16 mouse cellular contexts compared by ENCODE assay signal in genomic region chr10:35711792-35712191, GRCm38 (mm10). TPM values are rescaled to one million over a fixed set of nuclear protein-coding genes. Genes with fewer than 3 reads are reported as not detected.
DNase-seq lines count a peak whose midpoint lies in the region; ATAC-seq and TF ChIP-seq lines count a peak whose summit lies in the region.
"Had no signal": no experiment of that assay in that cellular context is flagged by ENCODE, and none has a peak within 500 bp of the region (broad histone marks: within the 10 kb centered on the region; RNA-seq: fewer than 3 reads in every experiment).

TSS of gene Amd2 (minus strand) at chr10:35711892.

- no peak for TF ChIP-seq POLR2A in heart, adult 2 months (IDR thresholded peaks at IDR 0.05; ENCODE audit: insufficient read depth, low read depth, low read length)
- TF ChIP-seq POLR2A in ES-Bruce4 (IDR thresholded peaks at IDR 0.05; ENCODE audit: insufficient read depth, low read length), result no peak

- no peaks in the 10 kb centered on the region for H3K79me2 ChIP-seq in heart, adult 2 months (replicated peaks; ENCODE audit: control insufficient read depth, insufficient read depth, low read length)

- H3K36me3 ChIP-seq in heart, adult 2 months (ENCODE audit: control insufficient read depth, insufficient read depth, low read length), result no peaks in the 10 kb centered on the region
- H3K36me3 ChIP-seq in heart, embryonic 11.5 days (ENCODE audit: control insufficient read depth, insufficient read depth, low read length), result no peaks in the 10 kb centered on the region
- H3K36me3 ChIP-seq in ES-Bruce4 (ENCODE audit: control insufficient read depth, insufficient read depth, low read length, poor library complexity, severe bottlenecking), result no peaks in the 10 kb centered on the region
- H3K36me3 ChIP-seq in liver, postnatal 0 days (replicated peaks; ENCODE audit: insufficient read depth, low read length), result no peaks in the 10 kb centered on the region
- H3K36me3 ChIP-seq in forebrain, embryonic 15.5 days, result no peaks in the 10 kb centered on the region
- H3K36me3 ChIP-seq: embryonic facial prominence, embryonic 13.5 days; forebrain, embryonic 10.5 days; hindbrain, embryonic 13.5 days; liver, embryonic 12.5 days had no signal

- H3K27me3 ChIP-seq in heart, adult 2 months (ENCODE audit: control insufficient read depth, insufficient read depth, low read length), result no peaks in the 10 kb centered on the region
- H3K27me3 ChIP-seq in heart, embryonic 11.5 days (ENCODE audit: control insufficient read depth, insufficient read depth, low read length), result no peaks in the 10 kb centered on the region
- H3K27me3 ChIP-seq in ES-Bruce4 (ENCODE audit: control insufficient read depth, insufficient read depth, low read length, poor library complexity, severe bottlenecking), result no peaks in the 10 kb centered on the region
- H3K27me3 ChIP-seq in liver, postnatal 0 days (ENCODE audit: insufficient read depth, low read length), result no peaks in the 10 kb centered on the region
- no peaks in the 10 kb centered on the region for H3K27me3 ChIP-seq in forebrain, embryonic 15.5 days
- H3K27me3 ChIP-seq: embryonic facial prominence, embryonic 13.5 days; hindbrain, embryonic 13.5 days; liver, embryonic 12.5 days had no signal

- ATAC-seq in heart, embryonic 11.5 days (replicated peaks; ENCODE audit: insufficient number of reproducible peaks, low FRiP score, low TSS enrichment), result no peak
- ATAC-seq in liver, postnatal 0 days, result no peak
- ATAC-seq in forebrain, embryonic 15.5 days (replicated peaks), result no peak
- ATAC-seq: intestine, postnatal 0 days; liver, embryonic 12.5 days; lung, postnatal 0 days had no signal

- no peaks in the 10 kb centered on the region for H3K4me1 ChIP-seq in heart, adult 2 months (ENCODE audit: control insufficient read depth, insufficient read depth, low read length)
- H3K4me1 ChIP-seq in heart, embryonic 11.5 days (ENCODE audit: control insufficient read depth, insufficient read depth, low read length), result no peaks in the 10 kb centered on the region
- H3K4me1 ChIP-seq in ES-Bruce4 (ENCODE audit: control insufficient read depth, insufficient read depth, low read length), result no peaks in the 10 kb centered on the region
- H3K4me1 ChIP-seq in liver, postnatal 0 days (ENCODE audit: insufficient read depth), result no peaks in the 10 kb centered on the region
- no peaks in the 10 kb centered on the region for H3K4me1 ChIP-seq in forebrain, embryonic 15.5 days
- H3K4me1 ChIP-seq: embryonic facial prominence, embryonic 13.5 days; forebrain, embryonic 10.5 days; hindbrain, embryonic 13.5 days; liver, embryonic 12.5 days had no signal

- DNase-seq in heart, adult 2 months, result no peak
- DNase-seq in adrenal gland, postnatal 14 days, result no peak
- no peak for DNase-seq in layer of hippocampus, postnatal 14 days (ENCODE audit: low spot score in 2 of 2)
- no peak for DNase-seq in liver, postnatal 0 days
- no peak for DNase-seq in spleen, postnatal 14 days (ENCODE audit: low spot score in 2 of 2)
- DNase-seq: cerebellum, postnatal 25 days; thymus, postnatal 36 days had no signal

- no peaks in the 10 kb centered on the region for H3K9me3 ChIP-seq in heart, embryonic 11.5 days (replicated peaks; ENCODE audit: control insufficient read depth, low read length)
- no peaks in the 10 kb centered on the region for H3K9me3 ChIP-seq in ES-Bruce4 (replicated peaks; ENCODE audit: control insufficient read depth, insufficient read depth, low read length, poor library complexity, severe bottlenecking)
- no peaks in the 10 kb centered on the region for H3K9me3 ChIP-seq in liver, postnatal 0 days (ENCODE audit: low read length)
- H3K9me3 ChIP-seq in forebrain, embryonic 15.5 days, result no peaks in the 10 kb centered on the region
- H3K9me3 ChIP-seq: embryonic facial prominence, embryonic 13.5 days; forebrain, embryonic 10.5 days; hindbrain, embryonic 13.5 days; liver, embryonic 12.5 days had no signal

- H3K9ac ChIP-seq in heart, adult 2 months (ENCODE audit: low read depth, low read length), result no peak within 1 kb of the TSS
- no peak within 1 kb of the TSS for H3K9ac ChIP-seq in heart, embryonic 11.5 days (ENCODE audit: low read depth, low read length)
- no peak within 1 kb of the TSS for H3K9ac ChIP-seq in ES-Bruce4 (ENCODE audit: low read depth, poor library complexity, severe bottlenecking)
- no peak within 1 kb of the TSS for H3K9ac ChIP-seq in liver, postnatal 0 days (replicated peaks)
- no peak within 1 kb of the TSS for H3K9ac ChIP-seq in forebrain, embryonic 15.5 days (replicated peaks)
- H3K9ac ChIP-seq: embryonic facial prominence, embryonic 13.5 days; hindbrain, embryonic 13.5 days; liver, embryonic 12.5 days had no signal

- no peak for TF ChIP-seq EP300 in heart, adult 2 months (IDR thresholded peaks at IDR 0.05; ENCODE audit: insufficient read depth, low read depth, low read length)
- no peak for TF ChIP-seq EP300 in ES-Bruce4 (IDR thresholded peaks at IDR 0.05; ENCODE audit: insufficient read depth, low read depth, low read length)
- TF ChIP-seq EP300 in liver, postnatal 0 days (IDR thresholded peaks at IDR 0.05; ENCODE audit: low read depth), result no peak

- intact Hi-C loops in heart, adult 2 months (cut with DNase I), result no loop called here

- TF ChIP-seq CTCF in heart, adult 2 months (IDR thresholded peaks at IDR 0.05), result no peak
- TF ChIP-seq CTCF in ES-Bruce4 (IDR thresholded peaks at IDR 0.05; ENCODE audit: low read depth, low read length), result no peak
- no peak for TF ChIP-seq CTCF in liver, postnatal 0 days (IDR thresholded peaks at IDR 0.05; ENCODE audit: low read depth)

- no peak within 1 kb of the TSS for H3K4me3 ChIP-seq in heart, adult 2 months
- no peak within 1 kb of the TSS for H3K4me3 ChIP-seq in heart, embryonic 11.5 days (ENCODE audit: low read depth, low read length)
- no peak within 1 kb of the TSS for H3K4me3 ChIP-seq in ES-Bruce4 (ENCODE audit: low read depth, low read length)
- H3K4me3 ChIP-seq in liver, postnatal 0 days (ENCODE audit: low read depth, low read length), result no peak within 1 kb of the TSS
- H3K4me3 ChIP-seq in forebrain, embryonic 15.5 days, result no peak within 1 kb of the TSS
- H3K4me3 ChIP-seq: embryonic facial prominence, embryonic 13.5 days; forebrain, embryonic 10.5 days; hindbrain, embryonic 13.5 days; liver, embryonic 12.5 days had no signal

- WGBS in heart, adult 2 months, result 87% methylated on average over 8 of the region's 8 CpGs
- 86% methylated on average over 7 of the region's 8 CpGs for WGBS in heart, embryonic 11.5 days (ENCODE audit: insufficient replicate concordance)
- 77% methylated on average over 8 of the region's 8 CpGs for whole genome bisulfite sequencing in liver, postnatal 0 days (ENCODE audit: insufficient replicate concordance)
- WGBS in forebrain, embryonic 15.5 days, result 94% methylated on average over 8 of the region's 8 CpGs

- no peak within 1 kb of the TSS for H3K27ac ChIP-seq in heart, adult 2 months
- H3K27ac ChIP-seq in heart, embryonic 11.5 days (ENCODE audit: low read depth, low read length), result no peak within 1 kb of the TSS
- no peak within 1 kb of the TSS for H3K27ac ChIP-seq in ES-Bruce4 (ENCODE audit: insufficient read depth, low read length)
- no peak within 1 kb of the TSS for H3K27ac ChIP-seq in liver, postnatal 0 days (ENCODE audit: low read depth)
- H3K27ac ChIP-seq in forebrain, embryonic 15.5 days (replicated peaks), result no peak within 1 kb of the TSS
- H3K27ac ChIP-seq: embryonic facial prominence, embryonic 13.5 days; forebrain, embryonic 10.5 days; hindbrain, embryonic 13.5 days; liver, embryonic 12.5 days had no signal

- H3K4me2 ChIP-seq in heart, embryonic 11.5 days, result no peak within 1 kb of the TSS
- H3K4me2 ChIP-seq in liver, postnatal 0 days (ENCODE audit: low read depth, low read length), result no peak within 1 kb of the TSS
- H3K4me2 ChIP-seq in forebrain, embryonic 15.5 days (replicated peaks), result no peak within 1 kb of the TSS
- H3K4me2 ChIP-seq: embryonic facial prominence, embryonic 13.5 days; hindbrain, embryonic 13.5 days; liver, embryonic 12.5 days had no signal

RNA-seq across cellular contexts. Expression of gene Amd2, which starts in this region (rescaled TPM):
- total RNA-seq in heart, adult 2 months (2021), result 10 to 100 TPM; 36.1 to 46.6 TPM
- 0.82 and 1.5 TPM in 2 replicates for polyA plus RNA-seq in heart, adult 2 months (2012; rRNA removed)
- 3.8 and 4.1 TPM in 2 replicates for polyA plus RNA-seq in heart, embryonic 11.5 days (2014; fragmentation: Nextera tagmentation; extraction: Ambion mirVana)
- polyA plus RNA-seq in ES-Bruce4 (2011; ENCODE audit: insufficient read depth, insufficient read length, low read depth, missing spikeins), result 15.8 and 21.3 TPM in 2 replicates
- total RNA-seq in adrenal gland, postnatal 14 days (2021), result 10.8 and 11.7 TPM in 2 replicates
- 10 to 100 TPM; 14.1 to 20.6 TPM for total RNA-seq in layer of hippocampus, postnatal 14 days (2021)
- 2.0 and 2.3 TPM in 2 replicates for polyA plus RNA-seq in liver, postnatal 0 days (2015; fragmentation: Nextera tagmentation; extraction: Ambion mirVana)
- polyA plus RNA-seq in forebrain, embryonic 15.5 days (2015; fragmentation: Nextera tagmentation; extraction: Ambion mirVana), result 2.4 and 3.0 TPM in 2 replicates
